Comparison of ENCODE assay signal across 8 mouse cellular contexts in the genomic region with DNA sequence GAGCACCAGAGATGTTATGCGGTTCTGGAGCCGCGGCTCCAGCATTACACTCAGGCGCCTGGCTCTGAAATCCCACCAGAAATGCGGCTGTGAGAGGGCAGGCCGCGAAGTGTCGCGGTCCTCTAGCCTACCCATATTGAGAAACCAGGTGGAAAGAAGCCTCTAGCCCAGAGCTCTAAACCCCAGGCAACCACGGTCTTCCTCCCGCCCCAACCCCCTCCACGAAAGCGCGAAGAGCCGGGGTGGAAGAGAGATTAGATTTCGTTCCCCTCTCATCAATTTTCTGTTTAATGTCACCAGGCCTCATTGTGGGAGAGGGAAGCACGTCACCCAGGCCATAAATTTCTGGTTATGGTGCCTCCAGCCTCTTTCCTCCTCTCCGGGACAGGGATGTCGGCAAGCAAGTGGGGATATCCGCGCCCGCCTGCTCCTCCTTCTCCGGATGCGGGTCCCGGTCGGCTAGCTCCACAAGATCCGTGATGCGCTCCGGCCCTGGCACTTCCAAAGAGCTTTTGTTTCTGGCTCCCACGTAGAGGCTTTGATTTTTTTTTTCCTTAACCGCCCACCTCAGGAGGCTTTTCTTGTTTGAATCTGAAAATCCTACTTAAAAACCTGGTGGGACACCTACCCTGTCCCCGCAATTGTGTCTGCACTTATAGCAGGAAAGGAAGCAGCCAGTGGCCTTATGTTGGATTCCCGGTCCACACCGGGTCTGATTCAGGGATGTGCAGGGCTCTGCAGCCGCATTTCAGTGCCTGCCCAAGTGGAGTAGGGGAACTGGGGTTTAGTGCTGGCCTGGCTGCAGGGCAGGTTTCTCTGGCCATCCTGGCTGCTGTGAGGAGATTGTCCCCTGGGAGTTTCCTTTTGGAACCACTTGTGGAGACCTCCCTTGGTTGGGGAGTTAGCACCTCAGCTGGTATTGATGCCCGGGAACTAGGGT. TPM values are rescaled to one million over a fixed set of nuclear protein-coding genes. Genes with fewer than 3 reads are reported as not detected.
DNase-seq lines count a peak whose midpoint lies in the region; ATAC-seq lines count a peak whose summit lies in the region.

No protein-coding gene starts in this region.

- H3K27ac ChIP-seq in forebrain, embryonic 15.5 days (replicated peaks): peak overlapping the region; percentile 24
- peak overlapping the region; percentile 95 for H3K27ac ChIP-seq in kidney, embryonic 14.5 days (ENCODE audit: low read depth, low read length)

- H3K9ac ChIP-seq in forebrain, embryonic 15.5 days (replicated peaks): peak overlapping the region; percentile 43
- H3K9ac ChIP-seq in kidney, embryonic 14.5 days (ENCODE audit: low read depth, low read length): peak overlapping the region; percentile 55

- H3K4me1 ChIP-seq in forebrain, embryonic 15.5 days: peaks cover 67% of the 10 kb centered on the region
- H3K4me1 ChIP-seq in kidney, embryonic 14.5 days (ENCODE audit: control insufficient read depth, insufficient read depth, low read length): peaks cover 84% of the 10 kb centered on the region

- peak overlapping the region; percentile 39 for H3K4me2 ChIP-seq in forebrain, embryonic 15.5 days (replicated peaks)
- H3K4me2 ChIP-seq in kidney, embryonic 14.5 days (replicated peaks; ENCODE audit: low read depth, low read length): peak overlapping the region; percentile 40

- H3K36me3 ChIP-seq in forebrain, embryonic 15.5 days: no peaks in the 10 kb centered on the region
- peaks cover 3% of the 10 kb centered on the region; the same call in 1 of the 2 replicates for H3K36me3 ChIP-seq in kidney, embryonic 14.5 days (ENCODE audit: control insufficient read depth, insufficient read depth, low read length)

- 20% methylated on average over 36 of the region's 36 CpGs for WGBS in forebrain, embryonic 15.5 days
- whole genome bisulfite sequencing in kidney, embryonic 14.5 days: 1% methylated on average over 36 of the region's 36 CpGs

- no peak for ATAC-seq in forebrain, embryonic 15.5 days (replicated peaks)
- peak; percentile 66 for ATAC-seq in kidney, embryonic 14.5 days (ENCODE audit: low FRiP score, low TSS enrichment)

- peak overlapping the region; percentile 18 for H3K4me3 ChIP-seq in forebrain, embryonic 15.5 days
- peak overlapping the region; percentile 18 for H3K4me3 ChIP-seq in kidney, embryonic 14.5 days (ENCODE audit: low read length)

- H3K9me3 ChIP-seq in forebrain, embryonic 15.5 days: no peaks in the 10 kb centered on the region
- no peaks in the 10 kb centered on the region for H3K9me3 ChIP-seq in kidney, embryonic 14.5 days (ENCODE audit: control insufficient read depth, low read length)

- peak; percentile 26 for DNase-seq in cerebellum, adult 11-12 months
- no peak for DNase-seq in cerebellum, postnatal 4 days (ENCODE audit: low spot score in 2 of 2)
- peak; percentile 58 to 77 for DNase-seq in adrenal gland, postnatal 36 days
- DNase-seq in mesoderm, embryonic 11.5 days (ENCODE audit: low read depth, low spot score): peak; percentile 76
- no peak for DNase-seq in frontal cortex, postnatal 25 days (ENCODE audit: low spot score in 2 of 2)
- DNase-seq in spleen, adult 12 weeks (ENCODE audit: low spot score): no peak

- no peaks in the 10 kb centered on the region for H3K27me3 ChIP-seq in forebrain, embryonic 15.5 days
- H3K27me3 ChIP-seq in kidney, embryonic 14.5 days (ENCODE audit: control insufficient read depth, insufficient read depth, low read length): no peaks in the 10 kb centered on the region

RNA-seq across cellular contexts. Expression of gene Bahcc1, which starts 7.2 kb away (rescaled TPM):
- 10 to 100 TPM; 17.5 TPM for total RNA-seq in adrenal gland, postnatal 36 days (2021)
- polyA plus RNA-seq in forebrain, embryonic 15.5 days (2015; fragmentation: Nextera tagmentation; extraction: Ambion mirVana): 15.4 and 16.1 TPM in 2 replicates
- 20.3 and 27.2 TPM in 2 replicates for polyA plus RNA-seq in kidney, embryonic 14.5 days (2014; fragmentation: Nextera tagmentation; extraction: Ambion mirVana)

Comparison
In these comparisons a context has a peak if more than half of its experiments do, and no peak if none do; other contexts are left out.
1. DNase-seq: peak in cerebellum, adult 11-12 months (single experiment), adrenal gland, postnatal 36 days (2 of 2) and mesoderm, embryonic 11.5 days (single experiment); none in cerebellum, postnatal 4 days (0 of 2), frontal cortex, postnatal 25 days (0 of 2) and spleen, adult 12 weeks (single experiment).